Mouse (Mus musculus) heart, embryonic 12.5 days (tissue): ENCODE results near the gene Kcnk1. TPM values are rescaled to one million over a fixed set of nuclear protein-coding genes. Genes with fewer than 3 reads are reported as not detected.

Experiments
- ATAC-seq: fragments of 200-750 bp; cut with Nextera tagmentation; 2 replicates; pipeline ENCODE4 v1.8.0; 2017; ENCODE audit warnings: moderate TSS enrichment, moderate library complexity; ENCODE audit not compliant: insufficient number of reproducible peaks, low FRiP score
- H3K27ac ChIP-seq: fragments of 300-500 bp; sonication (generic); 2 replicates; pipeline ENCODE4 v1.5.1; 2016; ENCODE audit warnings: mild to moderate bottlenecking, moderate library complexity; ENCODE audit not compliant: poor library complexity, severe bottlenecking
- H3K27me3 ChIP-seq: fragments of 300-500 bp; sonication (generic); replicated peaks from 2 replicates; pipeline ENCODE4 v1.6.1; 2016; ENCODE audit warnings: mild to moderate bottlenecking, moderate library complexity
- H3K36me3 ChIP-seq: fragments of 300-500 bp; sonication (generic); 2 replicates; pipeline ENCODE4 v1.6.1; 2016; ENCODE audit warnings: mild to moderate bottlenecking, moderate library complexity
- H3K4me1 ChIP-seq: fragments of 300-500 bp; sonication (generic); replicated peaks from 2 replicates; pipeline ENCODE4 v1.6.1; 2016; ENCODE audit warnings: mild to moderate bottlenecking
- H3K4me2 ChIP-seq: fragments of 300-500 bp; sonication (generic); 2 replicates; pipeline ENCODE4 v1.6.1; 2016; ENCODE audit warnings: mild to moderate bottlenecking, moderate library complexity
- H3K4me3 ChIP-seq: fragments of 300-500 bp; sonication (generic); 2 replicates; pipeline ENCODE4 v1.5.1; 2016; ENCODE audit warnings: mild to moderate bottlenecking
- H3K9ac ChIP-seq: fragments of 300-500 bp; sonication (generic); 2 replicates; pipeline ENCODE4 v1.6.1; 2016; ENCODE audit warnings: mild to moderate bottlenecking, moderate library complexity
- H3K9me3 ChIP-seq: fragments of 300-500 bp; sonication (generic); replicated peaks from 2 replicates; pipeline ENCODE4 v1.6.1; 2016; ENCODE audit warnings: mild to moderate bottlenecking, moderate library complexity
- WGBS: fragments of 180-500 bp; shearing (Covaris S2); methylation state at CpG from one replicate; pipeline ENCODE4 v1.1.7; 2016; 5-methylcytosine and 5-hydroxymethylcytosine counted together
- polyA plus RNA-seq: library from polyadenylated mRNA; unstranded; fragments of >200 nt; fragmentation: Nextera tagmentation; extraction: Ambion mirVana; gene quantifications from 2 replicates; pipeline ENCODE4 v1.2.1, GENCODE M21; 2016

Kcnk1 gene
- polyA plus RNA-seq, 1 experiment from 2014 or later = 2.6 TPM

GRCm38 (mm10) chr8:126021932-126022331 lies 27.0 kb downstream of the Kcnk1 start:
- Histone ChIP-seq H3K4me2 (no peak overlapping the region), H3K4me1 (no peaks in the 10 kb centered on the region), H3K9me3 (no peaks in the 10 kb centered on the region), H3K27me3 (no peaks in the 10 kb centered on the region), H3K4me3 (no peak overlapping the region), H3K27ac (no peak overlapping the region), H3K9ac (no peak overlapping the region), H3K36me3 (no peaks in the 10 kb centered on the region)
- no peak for ATAC-seq
- whole genome bisulfite sequencing = 87% methylated on average over 8 of the region's 8 CpGs

- no peaks in the 10 kb centered on the region for H3K4me1 ChIP-seq
- no peaks in the 10 kb centered on the region for H3K9me3 ChIP-seq
- H3K9ac ChIP-seq = no peak overlapping the region
- no peaks in the 10 kb centered on the region for H3K36me3 ChIP-seq
- 59% methylated on average over 3 of the region's 3 CpGs for WGBS
- H3K27me3 ChIP-seq = no peaks in the 10 kb centered on the region
- ATAC-seq = no peak
- no peak overlapping the region for H3K4me2 ChIP-seq
- no peak overlapping the region for H3K4me3 ChIP-seq
- no peak overlapping the region for H3K27ac ChIP-seq
These were observed 28.8 kb downstream of the Kcnk1 start for GRCm38 (mm10) chr8:126023706-126024305.

- no peaks in the 10 kb centered on the region for H3K4me1 ChIP-seq
- H3K27ac ChIP-seq = no peak overlapping the region
- no peak overlapping the region for H3K4me2 ChIP-seq
- no peaks in the 10 kb centered on the region for H3K36me3 ChIP-seq
- H3K9ac ChIP-seq = no peak overlapping the region
- H3K9me3 ChIP-seq = no peaks in the 10 kb centered on the region
- 83% methylated on average over 16 of the region's 16 CpGs for WGBS
- no peak for ATAC-seq
- H3K4me3 ChIP-seq = no peak overlapping the region
- no peaks in the 10 kb centered on the region for H3K27me3 ChIP-seq
These were observed 29.9 kb downstream of the Kcnk1 start for GRCm38 (mm10) chr8:126024891-126025290.

- WGBS = 82% methylated on average over 9 of the region's 9 CpGs
- H3K9ac ChIP-seq = no peak overlapping the region
- no peaks in the 10 kb centered on the region for H3K27me3 ChIP-seq
- H3K27ac ChIP-seq = no peak overlapping the region
- H3K4me3 ChIP-seq = no peak overlapping the region
- no peak overlapping the region for H3K4me2 ChIP-seq
- ATAC-seq = no peak
- H3K36me3 ChIP-seq = no peaks in the 10 kb centered on the region
- H3K9me3 ChIP-seq = no peaks in the 10 kb centered on the region
- H3K4me1 ChIP-seq = no peaks in the 10 kb centered on the region
These were observed 31.2 kb downstream of the Kcnk1 start for GRCm38 (mm10) chr8:126026121-126026520.

- Histone ChIP-seq H3K4me2 (no peak overlapping the region), H3K27me3 (no peaks in the 10 kb centered on the region), H3K4me1 (no peaks in the 10 kb centered on the region), H3K9me3 (no peaks in the 10 kb centered on the region), H3K36me3 (no peaks in the 10 kb centered on the region), H3K27ac (no peak overlapping the region), H3K4me3 (no peak overlapping the region), H3K9ac (no peak overlapping the region)
- no peak for ATAC-seq
- WGBS = 75% methylated on average over 9 of the region's 9 CpGs
These were observed 31.6 kb downstream of the Kcnk1 start for GRCm38 (mm10) chr8:126026584-126026983.

GRCm38 (mm10) chr8:126027486-126027885 lies 32.5 kb downstream of the Kcnk1 start:
- Histone ChIP-seq H3K27ac (no peak overlapping the region), H3K4me2 (no peak overlapping the region), H3K27me3 (no peaks in the 10 kb centered on the region), H3K9me3 (no peaks in the 10 kb centered on the region), H3K4me1 (no peaks in the 10 kb centered on the region), H3K4me3 (no peak overlapping the region), H3K9ac (no peak overlapping the region), H3K36me3 (no peaks in the 10 kb centered on the region)
- no peak for ATAC-seq
- WGBS = 81% methylated on average over 6 of the region's 6 CpGs

- no peak for ATAC-seq
- no peak overlapping the region for H3K4me3 ChIP-seq
- no peaks in the 10 kb centered on the region for H3K9me3 ChIP-seq
- no peak overlapping the region for H3K9ac ChIP-seq
- no peaks in the 10 kb centered on the region for H3K27me3 ChIP-seq
- no peak overlapping the region for H3K4me2 ChIP-seq
- H3K36me3 ChIP-seq = no peaks in the 10 kb centered on the region
- no peak overlapping the region for H3K27ac ChIP-seq
- H3K4me1 ChIP-seq = no peaks in the 10 kb centered on the region
- WGBS = 57% methylated on average over 6 of the region's 6 CpGs
These were observed 34.0 kb downstream of the Kcnk1 start for GRCm38 (mm10) chr8:126028941-126029340.

- H3K4me1 ChIP-seq = no peaks in the 10 kb centered on the region
- H3K4me3 ChIP-seq = no peak overlapping the region
- H3K9me3 ChIP-seq = no peaks in the 10 kb centered on the region
- 73% methylated on average over 6 of the region's 6 CpGs for WGBS
- no peak overlapping the region for H3K4me2 ChIP-seq
- no peak for ATAC-seq
- no peak overlapping the region for H3K9ac ChIP-seq
- no peaks in the 10 kb centered on the region for H3K36me3 ChIP-seq
- no peak overlapping the region for H3K27ac ChIP-seq
- H3K27me3 ChIP-seq = no peaks in the 10 kb centered on the region
These were observed 37.8 kb downstream of the Kcnk1 start for GRCm38 (mm10) chr8:126032776-126033175.

GRCm38 (mm10) chr8:126035046-126035445 lies 40.1 kb downstream of the Kcnk1 start:
- no peaks in the 10 kb centered on the region for H3K4me1 ChIP-seq
- H3K27ac ChIP-seq = no peak overlapping the region
- H3K4me3 ChIP-seq = no peak overlapping the region
- H3K9ac ChIP-seq = no peak overlapping the region
- 87% methylated on average over 4 of the region's 4 CpGs for WGBS
- H3K36me3 ChIP-seq = no peaks in the 10 kb centered on the region
- no peaks in the 10 kb centered on the region for H3K27me3 ChIP-seq
- no peaks in the 10 kb centered on the region for H3K9me3 ChIP-seq
- no peak for ATAC-seq
- no peak overlapping the region for H3K4me2 ChIP-seq

GRCm38 (mm10) chr8:126036340-126036739 lies 41.4 kb downstream of the Kcnk1 start:
- H3K27me3 ChIP-seq = no peaks in the 10 kb centered on the region
- H3K9me3 ChIP-seq = no peaks in the 10 kb centered on the region
- no peak overlapping the region for H3K4me2 ChIP-seq
- no peaks in the 10 kb centered on the region for H3K4me1 ChIP-seq
- no peak overlapping the region for H3K9ac ChIP-seq
- H3K4me3 ChIP-seq = no peak overlapping the region
- no peak for ATAC-seq
- 72% methylated on average over 5 of the region's 5 CpGs for WGBS
- H3K27ac ChIP-seq = no peak overlapping the region
- H3K36me3 ChIP-seq = no peaks in the 10 kb centered on the region

- Histone ChIP-seq H3K4me1 (no peaks in the 10 kb centered on the region), H3K36me3 (no peaks in the 10 kb centered on the region), H3K9ac (no peak overlapping the region), H3K4me3 (no peak overlapping the region), H3K9me3 (no peaks in the 10 kb centered on the region; the same call in 1 of the 2 replicates), H3K4me2 (no peak overlapping the region), H3K27me3 (no peaks in the 10 kb centered on the region), H3K27ac (no peak overlapping the region)
- no peak for ATAC-seq
- WGBS = 81% methylated on average over 4 of the region's 4 CpGs
These were observed 50.8 kb downstream of the Kcnk1 start for GRCm38 (mm10) chr8:126045751-126046150.

- no peaks in the 10 kb centered on the region for H3K27me3 ChIP-seq
- 76% methylated on average over 4 of the region's 4 CpGs for WGBS
- H3K4me1 ChIP-seq = no peaks in the 10 kb centered on the region
- H3K9me3 ChIP-seq = no peaks in the 10 kb centered on the region
- no peak for ATAC-seq
- H3K36me3 ChIP-seq = no peaks in the 10 kb centered on the region
- no peak overlapping the region for H3K4me2 ChIP-seq
- no peak overlapping the region for H3K9ac ChIP-seq
- no peak overlapping the region for H3K4me3 ChIP-seq
- H3K27ac ChIP-seq = no peak overlapping the region
These were observed 58.9 kb downstream of the Kcnk1 start for GRCm38 (mm10) chr8:126053911-126054310.
